Mouse (Mus musculus): ENCODE measurements around the gene Ptprh.

GRCm38 (mm10) chr7:4623544-4624189, 19.8 kb upstream of the Ptprh start:
- TF ChIP-seq POLR2A (IDR thresholded peaks at IDR 0.05; ENCODE audit: borderline replicate concordance, extremely low read depth, low read depth, low read length) (no peak), CTCF (IDR thresholded peaks at IDR 0.05; ENCODE audit: insufficient read depth, low read length) (peak; percentile 49)

Measured in lung, adult 2 months (tissue).